Comparison of ENCODE assay signal across 8 mouse cellular contexts in the genomic region with DNA sequence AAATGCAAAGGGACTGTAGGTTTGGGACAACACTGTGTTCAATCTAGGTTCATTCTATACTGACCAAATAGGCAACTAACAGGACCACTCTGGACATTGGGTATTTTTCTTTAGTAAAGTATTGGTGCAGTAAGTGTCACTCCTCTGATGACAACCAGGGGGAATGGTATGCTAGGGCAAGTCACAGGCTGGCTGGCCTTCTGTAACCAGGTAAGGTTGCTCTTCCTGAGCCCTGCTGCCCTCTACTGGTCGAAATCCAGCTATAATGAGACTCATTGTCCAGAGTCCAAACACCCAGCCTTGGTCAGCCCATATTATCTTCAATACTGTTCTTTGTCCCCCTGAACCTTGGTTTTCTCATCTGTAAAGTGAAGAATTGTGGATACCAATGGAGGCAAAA. TPM values are rescaled to one million over a fixed set of nuclear protein-coding genes. Genes with fewer than 3 reads are reported as not detected.
DNase-seq lines count a peak whose midpoint lies in the region; ATAC-seq and TF ChIP-seq lines count a peak whose summit lies in the region.

No protein-coding gene starts in this region.

- H3K9ac ChIP-seq in intestine, embryonic 16.5 days (ENCODE audit: low read depth, low read length), result no peak overlapping the region
- no peak overlapping the region for H3K9ac ChIP-seq in liver, embryonic 12.5 days

- peak; percentile 90 for TF ChIP-seq CTCF in bone marrow, adult 2 months (IDR thresholded peaks at IDR 0.05; ENCODE audit: control insufficient read depth, insufficient read depth, low read length)

- H3K27me3 ChIP-seq in intestine, embryonic 16.5 days (replicated peaks; ENCODE audit: control insufficient read depth, insufficient read depth, low read length), result no peaks in the 10 kb centered on the region
- H3K27me3 ChIP-seq in liver, embryonic 12.5 days (replicated peaks), result no peaks in the 10 kb centered on the region

- TF ChIP-seq POLR2A in bone marrow, adult 2 months (IDR thresholded peaks at IDR 0.05; ENCODE audit: borderline replicate concordance, control insufficient read depth, low read depth, low read length), result no peak

- H3K4me1 ChIP-seq in bone marrow, adult 2 months (ENCODE audit: control insufficient read depth, insufficient read depth, low read length), result no peaks in the 10 kb centered on the region
- H3K4me1 ChIP-seq in intestine, embryonic 16.5 days (ENCODE audit: control insufficient read depth, insufficient read depth, low read length), result no peaks in the 10 kb centered on the region; the same call in 1 of the 2 replicates
- peaks cover 10% of the 10 kb centered on the region for H3K4me1 ChIP-seq in liver, embryonic 12.5 days

- H3K9me3 ChIP-seq in intestine, embryonic 16.5 days (ENCODE audit: control insufficient read depth, low read length), result no peaks in the 10 kb centered on the region
- H3K9me3 ChIP-seq in liver, embryonic 12.5 days (replicated peaks), result no peaks in the 10 kb centered on the region

- WGBS in bone marrow, adult 2 months, result 0% methylated on average over 1 of the region's 1 CpGs
- 0% methylated on average over 1 of the region's 1 CpGs for WGBS in intestine, embryonic 16.5 days
- 0% methylated on average over 1 of the region's 1 CpGs for WGBS in liver, embryonic 12.5 days (ENCODE audit: insufficient replicate concordance)

- H3K4me3 ChIP-seq in bone marrow, adult 2 months (replicated peaks; ENCODE audit: control insufficient read depth, low read depth, low read length), result no peak overlapping the region
- H3K4me3 ChIP-seq in intestine, embryonic 16.5 days (ENCODE audit: low read length), result no peak overlapping the region
- H3K4me3 ChIP-seq in liver, embryonic 12.5 days, result no peak overlapping the region

- no peak overlapping the region for H3K4me2 ChIP-seq in intestine, embryonic 16.5 days (ENCODE audit: low read depth, low read length)
- no peak overlapping the region for H3K4me2 ChIP-seq in liver, embryonic 12.5 days

- no peak overlapping the region for H3K27ac ChIP-seq in bone marrow, adult 2 months (ENCODE audit: control insufficient read depth, insufficient read depth, low read depth, low read length, poor library complexity)
- no peak overlapping the region for H3K27ac ChIP-seq in intestine, embryonic 16.5 days (ENCODE audit: low read length)
- no peak overlapping the region for H3K27ac ChIP-seq in liver, embryonic 12.5 days

- no peaks in the 10 kb centered on the region for H3K36me3 ChIP-seq in intestine, embryonic 16.5 days (ENCODE audit: control insufficient read depth, insufficient read depth, low read length)
- H3K36me3 ChIP-seq in liver, embryonic 12.5 days, result no peaks in the 10 kb centered on the region

- DNase-seq in right cerebral cortex, adult 18-20 months, result peak; percentile 51
- DNase-seq in right cerebral cortex, postnatal 36 days (ENCODE audit: low spot score in 2 of 2), result no peak
- DNase-seq in retina, postnatal 7 days (ENCODE audit: low read depth, low spot score), result peak; percentile 68
- peak; percentile 72 for DNase-seq in urinary bladder, postnatal 25 days (ENCODE audit: low spot score)

- ATAC-seq in erythroid progenitor cell, adult 5-6 weeks (replicated peaks; ENCODE audit: low FRiP score, poor library complexity, severe bottlenecking), result peak; percentile 88
- ATAC-seq in intestine, embryonic 16.5 days, result peak; percentile 74
- ATAC-seq in liver, embryonic 12.5 days, result peak; percentile 62

RNA-seq across cellular contexts. Expression of gene Kdm2a, which starts 19.1 kb away (rescaled TPM):
- 29.2 and 38.9 TPM in 2 replicates for polyA plus RNA-seq in bone marrow, adult 2 months (2011; ENCODE audit: insufficient read depth, insufficient read length, low replicate concordance, missing spikeins)
- 40.7 and 74.2 TPM in 2 replicates for total RNA-seq in erythroid progenitor cell, adult 5-6 weeks (2015; ENCODE audit: low replicate concordance)
- total RNA-seq in erythroid progenitor cell, adult 5-6 weeks (2017; ENCODE audit: low replicate concordance), result 79.4 and 114 TPM in 2 replicates
- 31.4 and 34.8 TPM in 2 replicates for polyA plus RNA-seq in intestine, embryonic 16.5 days (2015; fragmentation: Nextera tagmentation; extraction: Ambion mirVana)
- polyA plus RNA-seq in liver, embryonic 12.5 days (2016; fragmentation: Nextera tagmentation; extraction: Ambion mirVana), result 25.4 and 28.1 TPM in 2 replicates

RNA-seq across cellular contexts. Expression of gene Rhod, which starts 22.0 kb away (rescaled TPM):
- 0.86 and 1.3 TPM in 2 replicates for polyA plus RNA-seq in bone marrow, adult 2 months (2011; ENCODE audit: insufficient read depth, insufficient read length, low replicate concordance, missing spikeins)
- total RNA-seq in erythroid progenitor cell, adult 5-6 weeks (2015; ENCODE audit: low replicate concordance), result not detected in 2 replicates
- not detected in 2 replicates for total RNA-seq in erythroid progenitor cell, adult 5-6 weeks (2017; ENCODE audit: low replicate concordance)
- polyA plus RNA-seq in intestine, embryonic 16.5 days (2015; fragmentation: Nextera tagmentation; extraction: Ambion mirVana), result 24.1 and 28.2 TPM in 2 replicates
- polyA plus RNA-seq in liver, embryonic 12.5 days (2016; fragmentation: Nextera tagmentation; extraction: Ambion mirVana), result 7.8 and 8.1 TPM in 2 replicates

Comparison
In these comparisons a context has a peak if more than half of its experiments do, and no peak if none do; other contexts are left out.
1. DNase-seq: peak in right cerebral cortex, adult 18-20 months (single experiment), retina, postnatal 7 days (single experiment) and urinary bladder, postnatal 25 days (single experiment); none in right cerebral cortex, postnatal 36 days (0 of 2).
2. Peak in every context shown above with its lines, with median percentiles within 50 percentile points of each other: ATAC-seq.